8 mouse cellular contexts compared by ENCODE assay signal in genomic region chr7:80641497-80641896, GRCm38 (mm10). TPM values are rescaled to one million over a fixed set of nuclear protein-coding genes. Genes with fewer than 3 reads are reported as not detected.
DNase-seq lines count a peak whose midpoint lies in the region; ATAC-seq and TF ChIP-seq lines count a peak whose summit lies in the region.

No protein-coding gene starts in this region.

- no peak for TF ChIP-seq POLR2A in myocyte (IDR thresholded peaks at IDR 0.05; ENCODE audit: insufficient read length, low read depth)

- H3ac ChIP-seq in myocyte (ENCODE audit: control insufficient read depth, insufficient read length), result no peak overlapping the region

- no peaks in the 10 kb centered on the region for H3K79me2 ChIP-seq in myocyte (ENCODE audit: control insufficient read depth, insufficient read depth)

- no peaks in the 10 kb centered on the region for H3K27me3 ChIP-seq in intestine, embryonic 14.5 days (replicated peaks; ENCODE audit: control insufficient read depth, insufficient read depth, low read length)
- H3K27me3 ChIP-seq in intestine, postnatal 0 days (replicated peaks; ENCODE audit: control insufficient read depth, insufficient read depth, low read length), result no peaks in the 10 kb centered on the region
- H3K27me3 ChIP-seq in myocyte (ENCODE audit: control insufficient read depth, insufficient read depth, insufficient read length), result no peaks in the 10 kb centered on the region

- ATAC-seq in intestine, embryonic 14.5 days (replicated peaks; ENCODE audit: low FRiP score, low TSS enrichment, low read depth), result 0 out of 2 replicates have a peak, but pooled peaks have one; percentile 32
- no peak for ATAC-seq in intestine, postnatal 0 days
- ATAC-seq in erythroid progenitor cell, adult 5-6 weeks (replicated peaks; ENCODE audit: low FRiP score, poor library complexity, severe bottlenecking), result no peak

- no peaks in the 10 kb centered on the region for H3K9me3 ChIP-seq in intestine, embryonic 14.5 days (ENCODE audit: control insufficient read depth, low read length)
- H3K9me3 ChIP-seq in intestine, postnatal 0 days (ENCODE audit: control insufficient read depth), result no peaks in the 10 kb centered on the region

- no peak overlapping the region for H3K4me3 ChIP-seq in intestine, embryonic 14.5 days (ENCODE audit: low read depth, low read length)
- H3K4me3 ChIP-seq in intestine, postnatal 0 days (ENCODE audit: low read depth, low read length), result no peak overlapping the region
- H3K4me3 ChIP-seq in brown adipose tissue, adult 24 weeks (ENCODE audit: insufficient read depth, low read depth, low read length), result no peak overlapping the region
- no peak overlapping the region for H3K4me3 ChIP-seq in myocyte

- H3K9ac ChIP-seq in intestine, embryonic 14.5 days (ENCODE audit: low read length), result no peak overlapping the region
- no peak overlapping the region for H3K9ac ChIP-seq in intestine, postnatal 0 days (ENCODE audit: low read depth, low read length)

- TF ChIP-seq CTCF in intestine, postnatal 0 days (IDR thresholded peaks at IDR 0.05; ENCODE audit: low read depth), result no peak

- no peak for DNase-seq in intestine, embryonic 14.5 days (ENCODE audit: low spot score)
- DNase-seq in kidney, adult 18-20 months, result peak; percentile 39
- no peak for DNase-seq in right cerebral cortex, postnatal 10 days (ENCODE audit: low spot score in 2 of 2)
- no peak for DNase-seq in layer of hippocampus, adult 9-10 months (ENCODE audit: low spot score)

- no peak overlapping the region for H3K4me2 ChIP-seq in intestine, embryonic 14.5 days (ENCODE audit: low read length)
- H3K4me2 ChIP-seq in intestine, postnatal 0 days (replicated peaks; ENCODE audit: low read depth), result no peak overlapping the region
- peak overlapping the region; percentile 56 for H3K4me2 ChIP-seq in myocyte (ENCODE audit: low read depth)

- no peaks in the 10 kb centered on the region for H3K36me3 ChIP-seq in intestine, embryonic 14.5 days (ENCODE audit: control insufficient read depth, insufficient read depth, low read length)
- H3K36me3 ChIP-seq in intestine, postnatal 0 days (ENCODE audit: control insufficient read depth, insufficient read depth), result no peaks in the 10 kb centered on the region
- H3K36me3 ChIP-seq in myocyte (ENCODE audit: control insufficient read depth, insufficient read depth), result no peaks in the 10 kb centered on the region

- WGBS in intestine, embryonic 14.5 days, result 15% methylated on average over 4 of the region's 4 CpGs
- WGBS in intestine, postnatal 0 days, result 26% methylated on average over 4 of the region's 4 CpGs

- H3K4me1 ChIP-seq in intestine, embryonic 14.5 days (replicated peaks; ENCODE audit: control insufficient read depth, insufficient read depth, low read length), result peaks cover 46% of the 10 kb centered on the region
- no peaks in the 10 kb centered on the region for H3K4me1 ChIP-seq in intestine, postnatal 0 days (replicated peaks; ENCODE audit: control insufficient read depth, insufficient read depth, low read length)
- peaks cover 33% of the 10 kb centered on the region for H3K4me1 ChIP-seq in brown adipose tissue, adult 24 weeks (ENCODE audit: control insufficient read depth, insufficient read depth, insufficient read length, low read length)

- H3K27ac ChIP-seq in intestine, embryonic 14.5 days (ENCODE audit: low read depth), result no peak overlapping the region
- H3K27ac ChIP-seq in intestine, postnatal 0 days (ENCODE audit: low read depth, low read length), result no peak overlapping the region; the same call in 1 of the 2 replicates
- 0 out of 2 replicates have a peak overlapping the region, but pooled peaks have one; percentile 12 for H3K27ac ChIP-seq in brown adipose tissue, adult 24 weeks (replicated peaks; ENCODE audit: low read depth, low read length)

TF ChIP-seq in myocyte, 11 proteins besides CTCF, POLR2A, EP300 and RAD21:
- TF ChIP-seq SRF (IDR thresholded peaks at IDR 0.05; ENCODE audit: control insufficient read depth, insufficient read length, low read depth) (no peak), TCF3 (IDR thresholded peaks at IDR 0.05; ENCODE audit: insufficient read length, low read depth) (no peak), E2F4 (IDR thresholded peaks at IDR 0.05; ENCODE audit: insufficient read depth) (no peak), CEBPB (IDR thresholded peaks at IDR 0.05; ENCODE audit: insufficient read depth, poor library complexity, severe bottlenecking) (no peak), REST (IDR thresholded peaks at IDR 0.05; ENCODE audit: insufficient read depth, insufficient read length) (no peak), MAX (IDR thresholded peaks at IDR 0.05; ENCODE audit: low read depth) (no peak), USF1 (IDR thresholded peaks at IDR 0.05; ENCODE audit: low read depth) (no peak), MYOG (IDR thresholded peaks at IDR 0.05; ENCODE audit: control insufficient read depth in 1 of 3, insufficient read depth in 1 of 3, insufficient read length in 2 of 3, low read depth in 2 of 3) (no peak), POLR2AphosphoS2 (IDR thresholded peaks at IDR 0.05; ENCODE audit: insufficient read length, low read depth) (no peak), TCF12 (IDR thresholded peaks at IDR 0.05; ENCODE audit: insufficient read depth, poor library complexity, severe bottlenecking) (no peak), MYOD1 (IDR thresholded peaks at IDR 0.05; ENCODE audit: control insufficient read depth in 1 of 3, insufficient read length in 2 of 3, low read depth in 2 of 3) (no peak)

RNA-seq across cellular contexts. Expression of gene Crtc3, which starts 47.2 kb away (rescaled TPM):
- polyA plus RNA-seq in intestine, embryonic 14.5 days (2014; fragmentation: Nextera tagmentation; extraction: Ambion mirVana), result 19.6 and 19.8 TPM in 2 replicates
- 11.5 and 13.8 TPM in 2 replicates for polyA plus RNA-seq in intestine, postnatal 0 days (2015; fragmentation: Nextera tagmentation; extraction: Ambion mirVana)
- 5.2 and 9.5 TPM in 2 replicates for polyA plus RNA-seq in brown adipose tissue, adult 24 weeks (2012; ENCODE audit: insufficient read depth, insufficient read length, missing spikeins)
- polyA plus RNA-seq in myocyte (2012; fragmentation: generic; extraction: Trizol), result 6.4 TPM
- 6.8 and 23.9 TPM in 2 replicates for total RNA-seq in erythroid progenitor cell, adult 5-6 weeks (2015; ENCODE audit: low replicate concordance)
- 2.2 and 2.4 TPM in 2 replicates for total RNA-seq in erythroid progenitor cell, adult 5-6 weeks (2017; ENCODE audit: low replicate concordance)
